Mouse (Mus musculus): ENCODE measurements around the gene Clec2g. TPM values are rescaled to one million over a fixed set of nuclear protein-coding genes. Genes with fewer than 3 reads are reported as not detected.
"Not testable (repeated sequence)": the region's sequence is repeated elsewhere in the genome, so short reads cannot be mapped to it uniquely, and the experiment has no call there.

Gene Clec2g
- polyA plus RNA-seq, 1 experiment from 2014 or later: not detected

- H3K27ac ChIP-seq (ENCODE audit: low read length): no peak overlapping the region
- H3K9ac ChIP-seq (replicated peaks; ENCODE audit: low read depth): no peak overlapping the region
- no peak overlapping the region for H3K4me3 ChIP-seq (ENCODE audit: low read depth, low read length)
- no peaks in the 10 kb centered on the region for H3K36me3 ChIP-seq (ENCODE audit: insufficient read depth, low read length)
- TF ChIP-seq EP300 (IDR thresholded peaks at IDR 0.05) (no peak), CTCF (IDR thresholded peaks at IDR 0.05) (no peak)
- no peaks in the 10 kb centered on the region for H3K27me3 ChIP-seq (replicated peaks; ENCODE audit: insufficient read depth, low read length)
- no peak for DNase-seq (ENCODE audit: low spot score)
- WGBS: 58% methylated on average over 3 of the region's 3 CpGs
- H3K4me2 ChIP-seq (replicated peaks; ENCODE audit: low read depth, low read length): no peak overlapping the region
- no peaks in the 10 kb centered on the region for H3K9me3 ChIP-seq (ENCODE audit: low read length)
- no peaks in the 10 kb centered on the region for H3K4me1 ChIP-seq (ENCODE audit: insufficient read depth, low read depth, low read length)
- no peak for ATAC-seq
Measured at GRCm38 (mm10) chr6:128996054-128996767, 62.0 kb downstream of the Clec2g start.

DNA sequence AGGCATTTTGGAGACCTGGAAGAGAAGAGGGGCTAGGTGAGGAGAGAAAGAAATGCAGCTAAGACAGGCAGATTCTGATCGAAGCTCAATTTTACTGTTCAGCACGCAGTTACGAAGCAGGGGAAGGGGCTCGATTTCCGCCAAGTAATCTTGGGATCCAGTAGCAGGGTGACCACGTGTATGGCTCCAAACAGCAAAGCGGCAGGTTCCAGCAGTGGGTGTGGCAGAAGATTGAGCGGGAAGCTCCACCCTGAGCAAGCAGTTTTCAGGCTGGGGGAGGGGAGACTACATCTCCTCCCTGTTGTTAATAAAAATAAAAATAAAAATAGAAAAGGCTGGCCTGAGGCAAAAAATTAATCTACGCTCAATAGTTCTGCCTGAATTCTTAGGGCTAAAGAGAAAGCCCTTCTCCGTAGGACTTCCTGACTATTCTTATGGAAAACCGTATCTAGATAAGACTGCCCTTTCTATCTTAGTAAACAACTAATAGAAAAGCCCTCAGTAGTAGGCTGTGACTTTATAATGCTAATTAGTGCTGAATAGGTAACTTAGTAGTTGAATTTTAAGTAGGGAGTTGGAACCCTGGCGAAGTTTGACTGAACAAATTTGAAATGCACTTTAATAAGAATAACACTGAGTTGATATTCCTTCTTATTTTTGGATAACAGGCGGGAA lies 62.7 kb downstream of the Clec2g start:
- TF ChIP-seq CTCF (IDR thresholded peaks at IDR 0.05) (no peak), EP300 (IDR thresholded peaks at IDR 0.05) (no peak)
- no peaks in the 10 kb centered on the region for H3K27me3 ChIP-seq (replicated peaks; ENCODE audit: insufficient read depth, low read length)
- no peak overlapping the region for H3K9ac ChIP-seq (replicated peaks; ENCODE audit: low read depth)
- H3K4me3 ChIP-seq (ENCODE audit: low read depth, low read length): no peak overlapping the region
- no peaks in the 10 kb centered on the region for H3K9me3 ChIP-seq (ENCODE audit: low read length)
- H3K27ac ChIP-seq (ENCODE audit: low read length): no peak overlapping the region
- WGBS: 72% methylated on average over 13 of the region's 13 CpGs
- ATAC-seq: no peak
- H3K36me3 ChIP-seq (ENCODE audit: insufficient read depth, low read length): no peaks in the 10 kb centered on the region
- no peak overlapping the region for H3K4me2 ChIP-seq (replicated peaks; ENCODE audit: low read depth, low read length)
- H3K4me1 ChIP-seq (ENCODE audit: insufficient read depth, low read depth, low read length): no peaks in the 10 kb centered on the region
- DNase-seq (ENCODE audit: low spot score): no peak

DNA sequence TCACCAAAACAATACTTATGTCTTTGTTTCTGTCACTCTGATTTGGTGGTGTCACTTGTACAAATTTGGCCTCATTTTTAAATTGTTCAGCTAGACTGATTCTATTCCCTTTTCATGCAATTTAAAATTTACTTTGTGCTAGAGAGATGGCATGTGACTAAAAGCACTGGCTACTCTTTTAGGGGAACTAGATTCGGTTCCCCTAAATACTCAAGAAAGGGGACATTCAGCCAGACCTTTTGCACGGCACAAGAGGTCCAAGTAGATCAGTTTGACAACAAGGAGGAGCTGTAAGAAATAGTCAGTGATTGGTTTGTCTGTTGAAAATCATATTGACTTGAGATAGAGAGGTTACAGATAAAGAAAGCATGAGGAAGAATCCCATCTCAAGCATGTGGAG lies 67.2 kb downstream of the Clec2g start:
- DNase-seq (ENCODE audit: low spot score) (no peak), ATAC-seq (no peak)
- 89% methylated on average over 2 of the region's 2 CpGs for WGBS
- Histone ChIP-seq H3K4me3 (ENCODE audit: low read depth, low read length) (no peak overlapping the region), H3K4me2 (replicated peaks; ENCODE audit: low read depth, low read length) (no peak overlapping the region), H3K27me3 (replicated peaks; ENCODE audit: insufficient read depth, low read length) (no peaks in the 10 kb centered on the region), H3K27ac (ENCODE audit: low read length) (no peak overlapping the region), H3K9me3 (ENCODE audit: low read length) (no peaks in the 10 kb centered on the region), H3K4me1 (ENCODE audit: insufficient read depth, low read depth, low read length) (no peaks in the 10 kb centered on the region), H3K9ac (replicated peaks; ENCODE audit: low read depth) (no peak overlapping the region), H3K36me3 (ENCODE audit: insufficient read depth, low read length) (no peaks in the 10 kb centered on the region)
- TF ChIP-seq CTCF (IDR thresholded peaks at IDR 0.05) (no peak), EP300 (IDR thresholded peaks at IDR 0.05) (no peak)

- DNase-seq (ENCODE audit: low spot score): no peak
- H3K36me3 ChIP-seq (ENCODE audit: insufficient read depth, low read length): no peaks in the 10 kb centered on the region
- WGBS: 86% methylated on average over 8 of the region's 8 CpGs
- H3K4me1 ChIP-seq (ENCODE audit: insufficient read depth, low read depth, low read length): no peaks in the 10 kb centered on the region
- H3K9ac ChIP-seq (replicated peaks; ENCODE audit: low read depth): no peak overlapping the region
- H3K4me3 ChIP-seq (ENCODE audit: low read depth, low read length): no peak overlapping the region
- TF ChIP-seq CTCF (IDR thresholded peaks at IDR 0.05): no peak
- TF ChIP-seq EP300 (IDR thresholded peaks at IDR 0.05): no peak
- H3K4me2 ChIP-seq (replicated peaks; ENCODE audit: low read depth, low read length): no peak overlapping the region
- no peak for ATAC-seq
- no peaks in the 10 kb centered on the region for H3K9me3 ChIP-seq (ENCODE audit: low read length)
- H3K27me3 ChIP-seq (replicated peaks; ENCODE audit: insufficient read depth, low read length): no peaks in the 10 kb centered on the region
- no peak overlapping the region for H3K27ac ChIP-seq (ENCODE audit: low read length)
Measured at GRCm38 (mm10) chr6:129008552-129008951, 74.4 kb downstream of the Clec2g start.

DNA sequence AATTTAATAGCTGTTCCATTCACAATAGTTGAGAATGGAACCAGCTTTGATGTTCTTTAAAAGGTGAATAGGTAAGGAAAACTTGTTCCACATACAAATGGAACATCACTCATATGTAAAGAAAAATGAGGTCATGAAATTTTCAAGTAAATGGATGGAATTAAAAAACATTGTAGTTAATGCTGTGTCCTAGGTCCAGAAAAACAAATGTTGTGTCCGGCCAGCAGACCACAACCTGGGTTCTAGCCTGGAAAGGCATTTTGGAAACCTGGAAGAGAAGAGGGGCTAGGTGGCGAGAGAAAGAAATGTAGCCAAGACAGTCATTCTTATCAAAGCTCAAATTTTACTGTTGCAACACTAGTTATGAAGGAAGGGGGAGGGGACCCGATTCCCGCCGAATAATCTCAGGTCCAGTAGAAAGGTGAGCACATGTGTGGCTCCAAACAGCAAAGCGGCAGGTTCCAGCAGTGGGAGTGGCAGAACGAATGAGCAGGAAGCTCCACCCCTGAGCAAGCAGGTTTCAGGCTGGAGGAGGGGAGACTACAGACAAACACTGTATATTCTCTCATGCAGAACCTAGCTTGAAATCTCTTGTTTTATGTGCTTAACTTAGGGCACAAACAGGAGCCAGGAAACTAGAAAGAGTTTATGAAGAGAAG lies 75.8 kb downstream of the Clec2g start:
- not testable (repeated sequence) for H3K27me3 ChIP-seq (replicated peaks; ENCODE audit: insufficient read depth, low read length); H3K9ac ChIP-seq (replicated peaks; ENCODE audit: low read depth); H3K9me3 ChIP-seq (ENCODE audit: low read length); H3K4me1 ChIP-seq (ENCODE audit: insufficient read depth, low read depth, low read length); H3K4me2 ChIP-seq (replicated peaks; ENCODE audit: low read depth, low read length); H3K4me3 ChIP-seq (ENCODE audit: low read depth, low read length); H3K36me3 ChIP-seq (ENCODE audit: insufficient read depth, low read length); DNase-seq (ENCODE audit: low spot score); H3K27ac ChIP-seq (ENCODE audit: low read length); ATAC-seq
- 74% methylated on average over 7 of the region's 7 CpGs for WGBS

DNA sequence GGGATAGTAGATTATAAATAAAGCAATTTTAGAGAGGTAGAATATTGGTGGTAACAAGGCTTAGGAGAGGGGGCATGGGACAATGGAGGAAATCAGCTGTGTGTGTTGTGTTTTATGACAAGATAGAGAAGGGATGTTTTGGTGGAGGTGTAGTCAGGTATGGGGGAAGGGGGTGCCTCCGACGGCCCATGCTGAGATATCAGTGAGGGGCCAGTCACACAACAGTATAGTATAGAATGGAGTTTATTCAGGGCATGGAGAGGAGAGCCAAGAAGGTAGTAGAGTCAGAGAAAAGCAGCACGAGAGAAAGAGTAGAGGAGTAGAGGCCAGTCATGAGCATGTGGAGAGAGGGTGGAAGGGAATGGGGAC lies 76.3 kb downstream of the Clec2g start:
- no peaks in the 10 kb centered on the region for H3K9me3 ChIP-seq (ENCODE audit: low read length)
- no peak overlapping the region for H3K9ac ChIP-seq (replicated peaks; ENCODE audit: low read depth)
- ATAC-seq: no peak
- H3K4me3 ChIP-seq (ENCODE audit: low read depth, low read length): no peak overlapping the region
- no peak for DNase-seq (ENCODE audit: low spot score)
- TF ChIP-seq EP300 (IDR thresholded peaks at IDR 0.05): no peak
- no peak for TF ChIP-seq CTCF (IDR thresholded peaks at IDR 0.05)
- no peak overlapping the region for H3K4me2 ChIP-seq (replicated peaks; ENCODE audit: low read depth, low read length)
- no peaks in the 10 kb centered on the region for H3K4me1 ChIP-seq (ENCODE audit: insufficient read depth, low read depth, low read length)
- 89% methylated on average over 3 of the region's 3 CpGs for WGBS
- H3K27me3 ChIP-seq (replicated peaks; ENCODE audit: insufficient read depth, low read length): no peaks in the 10 kb centered on the region
- no peaks in the 10 kb centered on the region for H3K36me3 ChIP-seq (ENCODE audit: insufficient read depth, low read length)
- no peak overlapping the region for H3K27ac ChIP-seq (ENCODE audit: low read length)

GRCm38 (mm10) chr6:129012012-129012411 lies 77.8 kb downstream of the Clec2g start:
- H3K27ac ChIP-seq (ENCODE audit: low read length); H3K9ac ChIP-seq (replicated peaks; ENCODE audit: low read depth); DNase-seq (ENCODE audit: low spot score); H3K9me3 ChIP-seq (ENCODE audit: low read length); H3K4me2 ChIP-seq (replicated peaks; ENCODE audit: low read depth, low read length); H3K27me3 ChIP-seq (replicated peaks; ENCODE audit: insufficient read depth, low read length); H3K36me3 ChIP-seq (ENCODE audit: insufficient read depth, low read length); H3K4me3 ChIP-seq (ENCODE audit: low read depth, low read length); ATAC-seq; H3K4me1 ChIP-seq (ENCODE audit: insufficient read depth, low read depth, low read length): not testable (repeated sequence)
- WGBS: 94% methylated on average over 18 of the region's 23 CpGs

All from lung, postnatal 0 days (tissue).